Mouse (Mus musculus) G1E (cell line): ENCODE results near the gene Galnt17.

ENCODE experiments used
- CTCF ChIP-seq: IDR thresholded peaks from 2 replicates; pipeline ENCODE4 v1.5.1; 2012; ENCODE audit warnings: low read depth, low read length, inconsistent platforms, mixed read lengths
- POLR2AphosphoS5 ChIP-seq: IDR thresholded peaks from 2 replicates; pipeline ENCODE4 v1.6.1; 2012; ENCODE audit warnings: low read depth, low read length, inconsistent platforms; ENCODE audit not compliant: insufficient replicate concordance
- TAL1 ChIP-seq: conservative IDR thresholded peaks from 2 replicates; pipeline ENCODE4 v1.6.1; 2012; ENCODE audit warnings: low read depth, low read length, inconsistent platforms, mixed read lengths

DNA sequence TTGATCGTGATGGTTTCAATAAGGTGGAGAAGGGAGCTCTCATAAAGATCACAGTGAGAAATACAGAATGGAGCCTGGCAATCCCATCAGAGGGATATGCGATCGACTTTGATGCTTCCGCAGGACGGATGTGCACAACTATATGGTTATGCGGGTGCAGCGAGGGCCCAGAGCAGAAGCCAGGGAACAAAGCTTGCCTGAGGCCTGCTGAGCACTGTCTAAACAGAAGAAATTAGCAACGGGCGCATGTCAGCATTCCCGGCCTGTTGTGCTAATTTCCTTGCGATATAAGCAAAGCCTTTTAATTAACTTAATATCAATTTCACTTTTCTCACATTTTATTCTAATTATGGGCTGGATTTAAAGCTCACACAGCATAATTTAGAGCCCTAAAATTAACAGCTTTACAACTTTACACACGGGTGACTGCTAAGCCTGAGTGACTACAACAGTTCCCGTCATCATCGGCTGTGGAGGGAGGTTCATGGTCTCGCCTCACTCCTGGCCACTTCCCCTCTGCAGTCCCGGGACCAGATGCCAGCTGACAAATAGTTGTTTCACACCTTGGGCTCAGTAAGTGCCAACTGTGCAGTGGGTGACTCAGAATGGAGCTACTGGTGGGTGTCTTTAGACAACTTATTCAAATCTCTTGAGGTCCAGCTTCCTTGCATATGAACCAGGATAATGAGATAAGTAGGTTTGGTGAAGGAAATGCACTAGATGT, 14.4 kb downstream of the Galnt17 start:
- no peak for TF ChIP-seq CTCF
- TF ChIP-seq POLR2AphosphoS5: no peak
- TF ChIP-seq TAL1: no peak
